Mouse (Mus musculus) left cerebral cortex, postnatal 14 days (tissue): ENCODE data around the gene Eddm3b. TPM values are rescaled to one million over a fixed set of nuclear protein-coding genes. Genes with fewer than 3 reads are reported as not detected.

ENCODE experiments used
- DNase-seq, 2 experiments: peaks; one replicate each; pipeline ENCODE4 v3.0.0; 2021 to 2022; ENCODE audit warnings: low spot score in 2 of 2, mixed read lengths in 1 of 2
- intact Hi-C: fragments of 180-260 bp; cut with DNase I; formaldehyde crosslinking; loops from one replicate; pipeline ENCODE4 v1.15.1; 2025
- total RNA-seq, 2 experiments: library from RNA; stranded (reverse); gene quantifications; 2 replicates each; pipeline ENCODE4 v1.2.3; 2021

The Eddm3b gene
- total RNA-seq, 2 experiments from 2014 or later = not detected

GRCm38 (mm10) chr14:51093496-51093895 lies 20.7 kb upstream of the Eddm3b start:
- DNase-seq = no peak
- intact Hi-C loops = no loop called here

GRCm38 (mm10) chr14:51094096-51094875 lies 19.9 kb upstream of the Eddm3b start:
- intact Hi-C loops = no loop called here
- peak; percentile 36 to 64 for DNase-seq

- intact Hi-C loops = loop anchor here (5.0 kb wide), 1 partner anchor 68 kb away; no protein-coding TSS in a partner anchor
- no peak for DNase-seq
Measured at GRCm38 (mm10) chr14:51094921-51095320, 19.3 kb upstream of the Eddm3b start.

DNA sequence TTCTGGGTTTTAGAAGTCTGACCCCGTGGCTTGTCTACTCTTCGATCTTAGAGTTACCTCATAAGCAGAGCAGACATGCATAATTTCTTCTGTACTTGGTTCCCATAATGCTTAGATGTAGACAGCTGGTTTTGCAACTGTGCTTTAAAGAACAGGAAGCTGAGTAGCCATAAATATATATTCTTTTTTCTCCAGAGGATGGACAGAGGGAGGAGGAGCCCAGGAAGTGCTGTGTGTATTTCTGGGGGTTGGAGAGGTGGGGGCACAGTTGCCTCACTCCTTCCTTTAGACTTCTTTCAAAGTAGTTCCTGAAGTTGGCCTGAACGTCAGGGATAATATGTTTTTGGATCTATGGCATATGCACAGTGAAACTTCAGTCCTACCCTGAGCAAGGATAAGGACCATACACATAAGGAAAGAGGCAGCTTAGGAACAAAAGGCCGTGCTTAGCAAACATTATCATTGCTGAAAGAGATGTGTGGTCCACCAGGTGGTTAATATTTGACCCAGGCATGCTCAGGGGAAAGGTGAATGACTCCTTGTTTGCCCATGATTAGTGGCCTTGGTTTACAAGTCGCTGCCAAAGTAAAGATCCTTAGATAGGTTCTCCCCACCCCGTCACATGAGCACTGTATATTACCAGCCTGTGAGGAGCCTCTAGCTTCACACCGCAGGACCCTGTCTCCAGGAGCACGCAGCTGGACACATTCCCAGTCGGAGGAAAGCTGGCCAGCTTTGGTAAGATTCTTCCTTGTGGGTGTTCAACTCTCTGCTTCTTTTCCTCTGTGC lies 18.3 kb upstream of the Eddm3b start:
- no peak for DNase-seq
- intact Hi-C loops = loop anchor here (5.0 kb wide), 1 partner anchor 69 kb away; no protein-coding TSS in a partner anchor

DNA sequence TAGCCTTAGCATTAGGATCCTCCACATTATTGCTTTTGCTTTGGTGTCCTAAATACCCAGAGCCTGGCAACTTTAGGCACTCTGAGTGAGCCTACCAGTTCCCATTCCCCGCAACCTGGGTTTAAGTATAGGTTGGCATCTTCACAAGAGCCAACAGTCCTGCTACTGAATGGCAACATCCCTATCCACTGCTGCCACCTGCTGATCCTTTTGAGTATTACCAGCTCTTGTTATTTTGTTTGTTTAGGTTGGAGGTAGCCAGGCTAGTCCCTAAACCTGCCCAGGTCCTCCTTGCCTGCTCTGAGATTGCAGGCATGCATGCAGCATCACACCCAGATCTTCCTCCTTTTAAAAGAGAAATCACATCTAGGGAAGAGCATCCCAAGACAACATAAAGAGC lies 15.9 kb upstream of the Eddm3b start:
- DNase-seq = peak; percentile 94 to 95
- intact Hi-C loops = loop anchor here (5.0 kb wide), 1 partner anchor 71 kb away; no protein-coding TSS in a partner anchor

DNA sequence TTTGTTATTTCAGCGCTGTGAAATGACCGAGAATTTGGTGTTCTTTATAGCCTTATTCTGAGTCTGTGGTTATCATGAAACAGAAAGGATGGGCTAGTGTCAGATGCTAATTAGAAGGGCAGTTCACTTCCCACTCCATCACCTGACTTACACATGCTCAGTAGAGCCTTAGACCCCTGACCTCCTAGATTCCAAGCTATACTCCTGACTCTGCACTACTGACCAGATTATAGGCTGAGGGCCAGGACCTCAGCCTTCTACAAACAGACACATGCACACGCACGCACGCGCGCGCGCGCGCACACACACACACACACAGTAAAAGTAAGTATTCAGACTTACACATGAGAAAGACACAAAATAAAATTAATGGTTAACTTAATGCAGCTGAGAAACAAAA lies 15.3 kb upstream of the Eddm3b start:
- DNase-seq = no peak
- intact Hi-C loops = loop anchor here (5.0 kb wide), 1 partner anchor 72 kb away; no protein-coding TSS in a partner anchor

- intact Hi-C loops = loop anchor here (5.0 kb wide), 3 partner anchors 141 to 246 kb away; no protein-coding TSS in a partner anchor
- no peak for DNase-seq
Measured at GRCm38 (mm10) chr14:51101284-51101683, 12.9 kb upstream of the Eddm3b start.

DNA sequence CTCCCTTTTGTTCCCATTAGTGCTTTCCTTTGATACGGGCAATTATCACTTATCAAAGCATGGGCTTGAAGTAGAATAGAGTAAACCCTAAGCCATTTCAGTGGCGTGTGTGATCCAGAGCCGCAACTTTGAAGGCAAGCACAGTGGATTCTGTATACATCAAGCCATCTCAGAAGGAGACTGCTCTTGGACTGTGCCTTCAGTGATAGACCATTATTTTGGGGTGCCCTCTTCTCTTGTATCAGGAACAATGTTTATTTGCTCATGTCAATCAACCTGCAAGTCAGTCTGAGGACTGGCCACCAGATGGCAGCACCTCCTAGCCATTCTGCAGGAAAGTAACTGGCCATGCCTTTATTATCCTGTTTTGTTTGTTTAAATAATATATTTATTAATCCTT lies 11.0 kb upstream of the Eddm3b start:
- DNase-seq = peak in 1 of 2 experiments; percentile 78
- intact Hi-C loops = loop anchor here (5.0 kb wide), 3 partner anchors 139 to 244 kb away; no protein-coding TSS in a partner anchor

GRCm38 (mm10) chr14:51104366-51104765 lies 9.9 kb upstream of the Eddm3b start:
- no peak for DNase-seq
- intact Hi-C loops = loop anchor here (2.0 to 5.0 kb wide), 4 partner anchors 70 to 243 kb away; no protein-coding TSS in a partner anchor

GRCm38 (mm10) chr14:51106449-51106967 lies 7.7 kb upstream of the Eddm3b start:
- intact Hi-C loops = no loop called here
- DNase-seq = no peak

GRCm38 (mm10) chr14:51111966-51112365 lies 2.3 kb upstream of the Eddm3b start:
- intact Hi-C loops = no loop called here
- DNase-seq = no peak

DNA sequence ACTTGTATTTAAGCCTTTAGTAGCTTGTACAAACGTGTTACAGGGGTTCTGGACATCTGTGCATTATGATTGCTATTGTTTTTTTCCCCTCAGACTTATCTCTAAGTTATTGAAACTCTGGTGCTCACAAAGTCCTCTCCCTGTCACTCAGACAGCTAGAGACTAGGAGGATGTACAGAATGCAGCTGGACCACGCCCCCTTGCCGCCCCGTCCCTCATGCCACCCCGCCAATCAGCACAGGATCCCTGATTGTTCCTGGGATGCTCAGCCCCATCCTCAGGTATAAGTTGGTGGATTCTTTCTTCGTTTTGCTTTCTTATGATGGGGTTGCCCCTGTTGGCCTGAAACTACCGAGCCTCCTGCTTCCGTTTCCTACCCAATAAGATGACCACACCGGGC lies 750 bp upstream of the Eddm3b start:
- intact Hi-C loops = no loop called here

DNA sequence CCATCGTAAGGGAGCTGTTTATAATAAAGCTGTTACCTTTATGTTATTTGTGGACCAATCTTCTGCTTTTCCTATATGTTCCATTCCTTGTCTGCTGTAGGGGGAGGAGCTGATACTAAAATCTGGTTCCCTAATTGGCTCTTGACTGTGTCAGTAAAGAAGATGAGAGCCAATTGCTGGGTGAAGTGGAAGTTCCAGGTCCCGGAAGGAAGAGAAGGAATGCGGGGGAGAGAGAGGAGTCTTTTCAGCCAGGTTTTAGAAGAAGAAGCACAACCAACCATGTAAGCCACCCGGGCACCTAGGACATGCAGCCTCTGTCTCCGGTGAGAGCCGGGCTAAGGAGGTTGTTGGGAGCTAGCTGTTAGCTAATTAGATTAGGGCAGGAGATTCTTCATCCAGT lies 11.5 kb downstream of the Eddm3b start:
- no peak for DNase-seq
- intact Hi-C loops = no loop called here

More for the DNA sequence above, 750 bp upstream of the Eddm3b start:
- no peak for DNase-seq

GRCm38 (mm10) chr14:51127648-51128258 lies 13.5 kb downstream of the Eddm3b start:
- DNase-seq = no peak
- intact Hi-C loops = no loop called here

GRCm38 (mm10) chr14:51128775-51129623 lies 14.8 kb downstream of the Eddm3b start:
- DNase-seq = no peak
- intact Hi-C loops = no loop called here

GRCm38 (mm10) chr14:51129624-51129975 lies 15.4 kb downstream of the Eddm3b start:
- intact Hi-C loops = no loop called here
- no peak for DNase-seq

DNA sequence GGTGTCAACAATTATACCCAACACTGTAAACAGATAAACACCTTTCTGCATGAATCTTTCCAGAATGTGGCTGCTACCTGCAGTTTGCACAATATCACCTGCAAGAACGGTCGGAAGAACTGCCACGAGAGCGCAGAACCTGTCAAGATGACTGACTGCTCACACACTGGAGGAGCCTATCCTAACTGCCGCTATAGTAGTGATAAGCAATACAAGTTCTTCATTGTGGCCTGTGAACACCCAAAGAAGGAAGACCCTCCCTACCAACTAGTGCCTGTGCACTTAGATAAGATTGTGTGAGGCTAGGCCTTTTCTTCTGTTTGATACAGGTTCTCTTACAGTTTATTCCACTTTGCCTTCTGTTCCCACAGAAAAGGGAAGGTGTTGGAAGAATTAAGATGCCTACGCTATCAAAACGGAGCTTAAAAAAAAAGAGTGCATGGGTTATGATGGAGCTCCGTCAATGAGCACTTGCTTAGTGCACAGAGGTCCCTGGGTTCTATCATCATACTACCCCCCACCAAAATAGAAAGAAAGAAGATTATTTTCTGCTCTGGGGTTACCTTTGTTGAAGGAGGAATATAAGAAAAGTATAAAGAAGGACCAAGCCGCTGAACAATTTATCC lies 16.2 kb downstream of the Eddm3b start:
- intact Hi-C loops = no loop called here
- no peak for DNase-seq

- DNase-seq = no peak
- intact Hi-C loops = no loop called here
Measured at GRCm38 (mm10) chr14:51131086-51131815, 17.0 kb downstream of the Eddm3b start.
